Comparison of ENCODE assay signal across 8 mouse cellular contexts in genomic region chr11:101785143-101785851, GRCm38 (mm10). TPM values are rescaled to one million over a fixed set of nuclear protein-coding genes. Genes with fewer than 3 reads are reported as not detected.
DNase-seq lines count a peak whose midpoint lies in the region; ATAC-seq and TF ChIP-seq lines count a peak whose summit lies in the region.

Gene Etv4, minus strand, starts transcription at chr11:101785371.

- peaks cover 57% of the 10 kb centered on the region for H3K27me3 ChIP-seq in heart, embryonic 12.5 days (replicated peaks)
- H3K27me3 ChIP-seq in kidney, postnatal 0 days (ENCODE audit: insufficient read depth, low read length), result peaks cover 21% of the 10 kb centered on the region
- peaks cover 76% of the 10 kb centered on the region for H3K27me3 ChIP-seq in liver, embryonic 11.5 days (replicated peaks; ENCODE audit: control insufficient read depth, insufficient read depth, low read length)
- H3K27me3 ChIP-seq in stomach, embryonic 15.5 days (replicated peaks), result peaks cover 56% of the 10 kb centered on the region

- H3K4me2 ChIP-seq in heart, embryonic 12.5 days, result peak within 1 kb of the TSS; percentile 97
- peak within 1 kb of the TSS; percentile 94 for H3K4me2 ChIP-seq in kidney, postnatal 0 days (ENCODE audit: low read length)
- H3K4me2 ChIP-seq in liver, embryonic 11.5 days, result peak within 1 kb of the TSS; percentile 91
- peak within 1 kb of the TSS; percentile 98 for H3K4me2 ChIP-seq in stomach, embryonic 15.5 days

- DNase-seq in A20 (ENCODE audit: low read depth, low spot score), result peak; percentile 97
- peak; percentile 98 for DNase-seq in kidney, postnatal 0 days (ENCODE audit: low spot score)
- DNase-seq in liver, embryonic 11.5 days (ENCODE audit: low spot score), result peak; percentile 89
- DNase-seq in naive thymus-derived CD4-positive, alpha-beta T cell, adult 2 months (ENCODE audit: low read depth), result peak; percentile 87

- no peak for TF ChIP-seq POLR2A in bone marrow, adult 2 months (IDR thresholded peaks at IDR 0.05; ENCODE audit: borderline replicate concordance, control insufficient read depth, low read depth, low read length)
- no peak for TF ChIP-seq POLR2A in embryonic fibroblast, embryonic 13.5 days (IDR thresholded peaks at IDR 0.05; ENCODE audit: low read depth, low read length)

- H3K9me3 ChIP-seq in heart, embryonic 12.5 days (replicated peaks), result no peaks in the 10 kb centered on the region
- no peaks in the 10 kb centered on the region for H3K9me3 ChIP-seq in kidney, postnatal 0 days (replicated peaks; ENCODE audit: low read length)
- H3K9me3 ChIP-seq in liver, embryonic 11.5 days (ENCODE audit: control insufficient read depth, low read length), result no peaks in the 10 kb centered on the region
- H3K9me3 ChIP-seq in stomach, embryonic 15.5 days, result no peaks in the 10 kb centered on the region

- peak; percentile 82 for ATAC-seq in heart, embryonic 12.5 days (ENCODE audit: insufficient number of reproducible peaks, low FRiP score)
- ATAC-seq in kidney, postnatal 0 days (replicated peaks; ENCODE audit: low FRiP score, low read depth), result peak; percentile 76
- peak; percentile 81 for ATAC-seq in liver, embryonic 11.5 days (replicated peaks; ENCODE audit: low FRiP score)
- peak; percentile 86 for ATAC-seq in stomach, embryonic 15.5 days (ENCODE audit: insufficient read depth, low FRiP score, low read depth)

- H3K4me1 ChIP-seq in bone marrow, adult 2 months (ENCODE audit: control insufficient read depth, insufficient read depth, low read length), result no peaks in the 10 kb centered on the region
- peaks cover 8% of the 10 kb centered on the region for H3K4me1 ChIP-seq in embryonic fibroblast, embryonic 13.5 days (ENCODE audit: control insufficient read depth, insufficient read depth, low read length)
- H3K4me1 ChIP-seq in heart, embryonic 12.5 days (replicated peaks), result peaks cover 25% of the 10 kb centered on the region
- peaks cover 18% of the 10 kb centered on the region; the same call in 1 of the 2 replicates for H3K4me1 ChIP-seq in kidney, postnatal 0 days (replicated peaks; ENCODE audit: insufficient read depth, low read length)
- H3K4me1 ChIP-seq in liver, embryonic 11.5 days (replicated peaks; ENCODE audit: control insufficient read depth, insufficient read depth, low read length), result peaks cover 6% of the 10 kb centered on the region
- peaks cover 23% of the 10 kb centered on the region for H3K4me1 ChIP-seq in stomach, embryonic 15.5 days

- no peaks in the 10 kb centered on the region for H3K36me3 ChIP-seq in heart, embryonic 12.5 days
- H3K36me3 ChIP-seq in kidney, postnatal 0 days (ENCODE audit: insufficient read depth, low read length), result no peaks in the 10 kb centered on the region
- H3K36me3 ChIP-seq in liver, embryonic 11.5 days (ENCODE audit: control insufficient read depth, insufficient read depth, low read length), result no peaks in the 10 kb centered on the region
- no peaks in the 10 kb centered on the region for H3K36me3 ChIP-seq in stomach, embryonic 15.5 days

- WGBS in bone marrow, adult 2 months, result under 1% methylated on average over 35 of the region's 35 CpGs
- WGBS in heart, embryonic 12.5 days, result under 1% methylated on average over 35 of the region's 35 CpGs
- 0% methylated on average over 34 of the region's 35 CpGs for WGBS in kidney, postnatal 0 days
- WGBS in liver, embryonic 11.5 days, result under 1% methylated on average over 35 of the region's 35 CpGs
- under 1% methylated on average over 35 of the region's 35 CpGs for WGBS in stomach, embryonic 15.5 days

- H3K4me3 ChIP-seq in bone marrow, adult 2 months (replicated peaks; ENCODE audit: control insufficient read depth, low read depth, low read length), result peak within 1 kb of the TSS; percentile 18
- peak within 1 kb of the TSS; percentile 73 for H3K4me3 ChIP-seq in embryonic fibroblast, embryonic 13.5 days (ENCODE audit: insufficient read depth, low read length)
- H3K4me3 ChIP-seq in heart, embryonic 12.5 days, result peak within 1 kb of the TSS; percentile 57
- H3K4me3 ChIP-seq in kidney, postnatal 0 days (replicated peaks; ENCODE audit: low read depth, low read length), result peak within 1 kb of the TSS; percentile 53
- peak within 1 kb of the TSS; percentile 54 for H3K4me3 ChIP-seq in liver, embryonic 11.5 days (ENCODE audit: low read depth, low read length)
- H3K4me3 ChIP-seq in stomach, embryonic 15.5 days (replicated peaks), result peak within 1 kb of the TSS; percentile 56

- TF ChIP-seq CTCF in bone marrow, adult 2 months (IDR thresholded peaks at IDR 0.05; ENCODE audit: control insufficient read depth, insufficient read depth, low read length), result no peak
- TF ChIP-seq CTCF in embryonic fibroblast, embryonic 13.5 days (IDR thresholded peaks at IDR 0.05; ENCODE audit: borderline replicate concordance, insufficient read depth, low read length), result no peak
- TF ChIP-seq CTCF in kidney, postnatal 0 days (IDR thresholded peaks at IDR 0.05; ENCODE audit: low read depth), result no peak

- peak within 1 kb of the TSS; percentile 74 for H3K9ac ChIP-seq in heart, embryonic 12.5 days
- peak within 1 kb of the TSS; percentile 65 for H3K9ac ChIP-seq in kidney, postnatal 0 days (ENCODE audit: low read depth, low read length)
- H3K9ac ChIP-seq in liver, embryonic 11.5 days (ENCODE audit: low read depth, low read length), result peak within 1 kb of the TSS; percentile 60
- peak within 1 kb of the TSS; percentile 25; the same call in 1 of the 2 replicates for H3K9ac ChIP-seq in stomach, embryonic 15.5 days

- no peak within 1 kb of the TSS for H3K27ac ChIP-seq in bone marrow, adult 2 months (ENCODE audit: control insufficient read depth, insufficient read depth, low read depth, low read length, poor library complexity)
- H3K27ac ChIP-seq in embryonic fibroblast, embryonic 13.5 days (ENCODE audit: insufficient read depth, low read length), result peak within 1 kb of the TSS; percentile 28; the same call in 1 of the 2 replicates
- peak within 1 kb of the TSS; percentile 54 for H3K27ac ChIP-seq in heart, embryonic 12.5 days (ENCODE audit: poor library complexity, severe bottlenecking)
- peak within 1 kb of the TSS; percentile 70 for H3K27ac ChIP-seq in kidney, postnatal 0 days
- H3K27ac ChIP-seq in liver, embryonic 11.5 days (ENCODE audit: low read depth, low read length), result peak within 1 kb of the TSS; percentile 11; the same call in 1 of the 2 replicates
- H3K27ac ChIP-seq in stomach, embryonic 15.5 days, result peak within 1 kb of the TSS; percentile 61; the same call in 1 of the 2 replicates

RNA-seq across cellular contexts. Expression of gene Etv4, which starts in this region (rescaled TPM):
- 1.9 and 8.4 TPM in 2 replicates for polyA plus RNA-seq in bone marrow, adult 2 months (2011; ENCODE audit: insufficient read depth, insufficient read length, low replicate concordance, missing spikeins)
- polyA plus RNA-seq in embryonic fibroblast, embryonic 13.5 days (2011; ENCODE audit: insufficient read length, low read depth, missing spikeins), result 17.3 and 43.6 TPM in 2 replicates
- polyA plus RNA-seq in heart, embryonic 12.5 days (2016; fragmentation: Nextera tagmentation; extraction: Ambion mirVana), result 10.0 and 10.3 TPM in 2 replicates
- polyA plus RNA-seq in kidney, postnatal 0 days (2015; fragmentation: Nextera tagmentation; extraction: Ambion mirVana), result 42.6 and 44.7 TPM in 2 replicates
- polyA plus RNA-seq in liver, embryonic 11.5 days (2014; fragmentation: Nextera tagmentation; extraction: Ambion mirVana), result 3.3 and 3.9 TPM in 2 replicates
- polyA plus RNA-seq in stomach, embryonic 15.5 days (2015; fragmentation: Nextera tagmentation; extraction: Ambion mirVana), result 6.8 and 9.0 TPM in 2 replicates

Comparison
In these comparisons a context has a peak if more than half of its experiments do, and no peak if none do; other contexts are left out.
1. H3K4me3 ChIP-seq: peak in every context shown above with its lines; median percentile 73 in embryonic fibroblast, embryonic 13.5 days; 57 in heart, embryonic 12.5 days; 56 in stomach, embryonic 15.5 days; 54 in liver, embryonic 11.5 days; 53 in kidney, postnatal 0 days; 18 in bone marrow, adult 2 months.